Mouse (Mus musculus) liver, embryonic 14.5 days (tissue): ENCODE results near the gene Padi6. TPM values are rescaled to one million over a fixed set of nuclear protein-coding genes. Genes with fewer than 3 reads are reported as not detected.

ENCODE experiments used
- ATAC-seq: fragments of 200-750 bp; cut with Nextera tagmentation; 2 replicates; pipeline ENCODE4 v1.8.0; 2017; ENCODE audit warnings: moderate number of reproducible peaks, mild to moderate bottlenecking, moderate library complexity; ENCODE audit not compliant: insufficient read depth
- DNase-seq, 3 experiments: peaks; one replicate each; pipeline ENCODE4 v3.0.0-alpha.2; 2012 to 2013; ENCODE audit warnings: low read depth in 3 of 3, low spot score in 3 of 3
- H3K27ac ChIP-seq: fragments of 300-500 bp; sonication (generic); 2 replicates; pipeline ENCODE4 v1.5.1; 2014; ENCODE audit warnings: moderate library complexity, mild to moderate bottlenecking, control low read depth, inconsistent platforms
- H3K27me3 ChIP-seq: fragments of 300-500 bp; sonication (generic); 2 replicates; pipeline ENCODE4 v1.6.1; 2014; ENCODE audit warnings: mild to moderate bottlenecking, low read length, moderate library complexity; ENCODE audit not compliant: control insufficient read depth, insufficient read depth
- H3K36me3 ChIP-seq: fragments of 300-500 bp; sonication (generic); replicated peaks from 2 replicates; pipeline ENCODE4 v1.6.1; 2014; ENCODE audit warnings: low read depth; ENCODE audit not compliant: control insufficient read depth, insufficient read depth
- H3K4me1 ChIP-seq, 2 experiments: fragments of 200-500 bp in 1 of 2; fragments of 300-500 bp in 1 of 2; sonication (generic) in 1 of 2; replicated peaks; 2 replicates each; pipeline ENCODE4 v1.6.1; 2012 to 2014; ENCODE audit warnings: antibody characterized with exemption in 1 of 2, inconsistent platforms in 1 of 2, low read length in 1 of 2; ENCODE audit not compliant: control insufficient read depth in 2 of 2, insufficient read depth in 2 of 2
- H3K4me2 ChIP-seq: fragments of 300-500 bp; sonication (generic); 2 replicates; pipeline ENCODE4 v1.6.1; 2014; ENCODE audit warnings: low read depth, mild to moderate bottlenecking, control low read depth, moderate library complexity
- H3K4me3 ChIP-seq, 2 experiments: fragments of 200-500 bp in 1 of 2; fragments of 300-500 bp in 1 of 2; sonication (generic) in 1 of 2; 2 replicates each; pipeline ENCODE4 v1.5.1; 2012 to 2014; ENCODE audit warnings: low read depth in 2 of 2, low read length in 2 of 2, mild to moderate bottlenecking in 2 of 2, control low read depth in 1 of 2, inconsistent platforms in 1 of 2, moderate library complexity in 1 of 2; ENCODE audit not compliant: insufficient read depth in 1 of 2
- H3K9ac ChIP-seq: fragments of 300-500 bp; sonication (generic); replicated peaks from 2 replicates; pipeline ENCODE4 v1.6.1; 2014; ENCODE audit warnings: mild to moderate bottlenecking, control low read depth, moderate library complexity
- H3K9me3 ChIP-seq: fragments of 300-500 bp; sonication (generic); 2 replicates; pipeline ENCODE4 v1.6.1; 2016; ENCODE audit warnings: low read length, mixed read lengths; ENCODE audit not compliant: control insufficient read depth
- CTCF ChIP-seq: IDR thresholded peaks from 2 replicates; pipeline ENCODE4 v1.5.1; 2016; ENCODE audit warnings: antibody characterized with exemption, low read depth, control low read depth
- EP300 ChIP-seq: IDR thresholded peaks from 2 replicates; pipeline ENCODE4 v1.6.1; 2016; ENCODE audit warnings: antibody characterized with exemption, low read depth
- WGBS: fragments of 180-500 bp; shearing (Covaris S2); extraction: QIAGEN DNeasy Blood & Tissue Kit; methylation state at CpG from one replicate; pipeline ENCODE4 v1.1.7; 2014; ENCODE audit not compliant: insufficient replicate concordance; 5-methylcytosine and 5-hydroxymethylcytosine counted together
- polyA plus RNA-seq, 2 experiments: library from polyadenylated mRNA; depleted of rRNA in 1 of 2; stranded (reverse) in 1 of 2; unstranded in 1 of 2; fragments of >200 nt; fragmentation: Nextera tagmentation in 1 of 2; extraction: Ambion mirVana in 1 of 2; gene quantifications; 2 replicates each; pipeline versions ENCODE4 v1.2.1 to v1.2.3; 2012 to 2014

Padi6 gene
- polyA plus RNA-seq, 2 experiments: not detected

- Histone ChIP-seq H3K4me2 (no peak overlapping the region), H3K27me3 (no peaks in the 10 kb centered on the region), H3K9me3 (no peaks in the 10 kb centered on the region), H3K4me3 (no peak overlapping the region), H3K27ac (no peak overlapping the region), H3K9ac (no peak overlapping the region), H3K36me3 (peaks cover 76% of the 10 kb centered on the region), H3K4me1 (peaks cover 11 to 12% of the 10 kb centered on the region in 2 experiments)
- WGBS: 80% methylated on average over 18 of the region's 18 CpGs
- TF ChIP-seq CTCF (no peak), EP300 (no peak)
- ATAC-seq (no peak), DNase-seq (no peak)
Measured at GRCm38 (mm10) chr4:140708297-140708927, 34.0 kb downstream of the Padi6 start.

GRCm38 (mm10) chr4:140707615-140708014 lies 34.8 kb downstream of the Padi6 start:
- ATAC-seq (no peak), DNase-seq (no peak)
- Histone ChIP-seq H3K4me1 (peaks cover 11 to 14% of the 10 kb centered on the region in 2 experiments), H3K4me3 (no peak overlapping the region), H3K9ac (no peak overlapping the region), H3K27ac (no peak overlapping the region), H3K27me3 (no peaks in the 10 kb centered on the region), H3K9me3 (no peaks in the 10 kb centered on the region), H3K36me3 (peaks cover 68% of the 10 kb centered on the region), H3K4me2 (no peak overlapping the region)
- TF ChIP-seq EP300 (no peak), CTCF (no peak)
- 66% methylated on average over 4 of the region's 4 CpGs for WGBS

- Histone ChIP-seq H3K36me3 (peaks cover 33% of the 10 kb centered on the region), H3K9ac (peak overlapping the region; percentile 94), H3K4me2 (peak overlapping the region; percentile 97), H3K27me3 (no peaks in the 10 kb centered on the region), H3K4me3 (peak overlapping the region in 1 of 2 experiments; percentile 83; a peak in 2 of 4 replicates), H3K9me3 (no peaks in the 10 kb centered on the region), H3K4me1 (peaks cover 27 to 29% of the 10 kb centered on the region in 2 experiments), H3K27ac (no peak overlapping the region; the same call in 1 of the 2 replicates)
- ATAC-seq (no peak), DNase-seq (no peak)
- 56% methylated on average over 4 of the region's 4 CpGs for WGBS
- no peak for TF ChIP-seq CTCF
- TF ChIP-seq EP300: no peak
Measured at GRCm38 (mm10) chr4:140704166-140704565, 38.3 kb downstream of the Padi6 start.

GRCm38 (mm10) chr4:140703636-140704035 lies 38.8 kb downstream of the Padi6 start:
- TF ChIP-seq CTCF: no peak
- TF ChIP-seq EP300: no peak
- no peaks in the 10 kb centered on the region for H3K27me3 ChIP-seq
- H3K9me3 ChIP-seq: no peaks in the 10 kb centered on the region
- 28% methylated on average over 8 of the region's 8 CpGs for WGBS
- H3K27ac ChIP-seq: peak overlapping the region; percentile 63
- H3K4me1 ChIP-seq: peaks cover 32 to 35% of the 10 kb centered on the region in 2 experiments
- H3K4me2 ChIP-seq: peak overlapping the region; percentile 97
- peaks cover 30% of the 10 kb centered on the region for H3K36me3 ChIP-seq
- DNase-seq: no peak
- no peak for ATAC-seq
- H3K4me3 ChIP-seq: peak overlapping the region; percentile 75 to 83
- peak overlapping the region; percentile 94 for H3K9ac ChIP-seq

GRCm38 (mm10) chr4:140702611-140703327 lies 39.7 kb downstream of the Padi6 start:
- peak overlapping the region; percentile 75 to 83 for H3K4me3 ChIP-seq
- no peaks in the 10 kb centered on the region for H3K9me3 ChIP-seq
- H3K27me3 ChIP-seq: no peaks in the 10 kb centered on the region
- H3K27ac ChIP-seq: peak overlapping the region; percentile 84
- DNase-seq (peak; percentile 70 to 74 (median 70)), ATAC-seq (peak; percentile 78)
- H3K9ac ChIP-seq: peak overlapping the region; percentile 94
- 1% methylated on average over 61 of the region's 68 CpGs for WGBS
- H3K4me1 ChIP-seq: peaks cover 34 to 37% of the 10 kb centered on the region in 2 experiments
- H3K4me2 ChIP-seq: peak overlapping the region; percentile 97
- TF ChIP-seq EP300 (no peak), CTCF (no peak)
- peaks cover 21% of the 10 kb centered on the region for H3K36me3 ChIP-seq
